Mouse (Mus musculus): Measurements from ENCODE around the gene Med18. TPM values are rescaled to one million over a fixed set of nuclear protein-coding genes. Genes with fewer than 3 reads are reported as not detected.

Gene Med18
- polyA plus RNA-seq, 1 experiment, result 0.37 TPM

DNA sequence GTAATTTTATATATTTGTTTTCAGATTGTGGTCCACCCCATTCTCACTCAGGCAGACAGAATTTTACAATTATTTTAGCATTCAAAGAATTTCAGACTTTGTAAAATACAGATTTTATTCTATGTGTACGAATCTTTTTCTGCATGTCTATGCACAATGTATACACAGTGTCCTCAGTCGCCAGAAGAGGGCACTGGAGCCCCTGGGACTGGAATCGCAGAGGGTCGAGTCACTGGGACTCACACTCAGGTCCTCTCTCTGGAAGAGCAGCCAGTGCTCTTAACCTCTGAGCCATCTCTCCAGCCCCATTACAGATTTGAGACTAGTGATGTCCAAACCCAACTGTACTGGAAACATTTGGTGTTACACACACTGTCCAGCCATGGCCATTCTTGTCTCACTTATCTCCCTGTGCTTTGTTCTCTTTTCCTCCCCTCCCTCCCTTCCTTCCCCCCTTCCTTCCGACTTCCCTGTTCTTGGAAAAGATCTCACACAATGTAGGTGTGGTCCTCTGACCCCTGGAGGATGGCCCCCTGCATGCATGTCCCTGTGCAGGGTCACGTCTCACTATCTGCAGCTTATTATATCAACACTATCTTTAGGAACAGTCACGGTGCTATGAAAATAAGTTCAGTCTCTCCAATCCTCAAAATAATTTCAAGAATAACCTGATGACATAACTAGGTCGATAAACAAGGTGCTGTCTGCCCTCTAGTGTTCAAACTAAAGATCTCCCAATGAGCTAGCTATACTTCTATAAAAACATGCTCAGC, 52.2 kb downstream of the Med18 start:
- H3K27me3 ChIP-seq (ENCODE audit: control insufficient read depth), result no peaks in the 10 kb centered on the region
- H3K9me3 ChIP-seq (ENCODE audit: control insufficient read depth, low read length), result no peaks in the 10 kb centered on the region
- peaks cover 31% of the 10 kb centered on the region for H3K4me1 ChIP-seq (ENCODE audit: control insufficient read depth)
- H3K4me3 ChIP-seq (replicated peaks), result no peak overlapping the region
- H3K36me3 ChIP-seq (ENCODE audit: control insufficient read depth), result peaks cover 45% of the 10 kb centered on the region
- TF ChIP-seq GATA1 (IDR thresholded peaks at IDR 0.05; ENCODE audit: low read length) (no peak), TAL1 (IDR thresholded peaks at IDR 0.05; ENCODE audit: low read length) (no peak)

DNA sequence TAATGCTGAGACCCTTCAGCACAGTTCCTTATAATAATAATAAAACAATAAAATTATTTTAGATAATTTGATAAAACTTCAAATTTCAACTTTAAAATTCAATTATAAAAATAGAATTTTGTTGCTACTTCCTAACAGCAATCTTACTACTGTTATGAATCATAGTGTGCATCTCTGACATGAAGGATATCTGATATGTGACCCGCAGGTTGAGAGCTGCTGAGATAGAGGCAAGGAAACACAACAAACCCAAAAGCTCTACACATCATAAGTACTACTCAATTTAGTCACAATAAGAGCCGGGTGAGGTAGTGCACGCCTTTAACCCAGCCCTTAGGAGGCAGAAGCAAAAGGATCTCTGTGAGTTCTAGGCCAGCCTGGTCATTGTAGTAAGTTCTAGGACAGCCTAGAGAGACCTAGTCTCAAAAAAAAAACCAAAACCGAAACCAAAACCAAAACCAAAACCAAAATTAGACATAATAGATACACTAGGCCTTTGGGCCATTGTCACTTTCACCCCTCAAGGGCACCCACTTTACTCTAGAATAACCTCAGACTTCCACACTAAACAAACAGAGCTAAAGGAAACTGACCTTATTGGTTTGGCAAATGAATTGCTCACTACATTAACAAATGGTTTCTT, 54.0 kb downstream of the Med18 start:
- H3K4me3 ChIP-seq (replicated peaks), result no peak overlapping the region
- peaks cover 27% of the 10 kb centered on the region for H3K4me1 ChIP-seq (ENCODE audit: control insufficient read depth)

More for the DNA sequence above, 54.0 kb downstream of the Med18 start:
- H3K9me3 ChIP-seq (ENCODE audit: control insufficient read depth, low read length), result no peaks in the 10 kb centered on the region
- H3K27me3 ChIP-seq (ENCODE audit: control insufficient read depth), result no peaks in the 10 kb centered on the region
- TF ChIP-seq TAL1 (IDR thresholded peaks at IDR 0.05; ENCODE audit: low read length) (no peak), GATA1 (IDR thresholded peaks at IDR 0.05; ENCODE audit: low read length) (no peak)
- peaks cover 44% of the 10 kb centered on the region for H3K36me3 ChIP-seq (ENCODE audit: control insufficient read depth)

Other genes with a start within 250 kb of the Med18 start
- 1.8 and 2.8 TPM in 2 replicates for gene Gmeb1, start 202.3 kb downstream of the Med18 start, polyA plus RNA-seq (2012)
- gene Taf12, start 189.5 kb downstream of the Med18 start, polyA plus RNA-seq (2012), result 4.6 and 6.2 TPM in 2 replicates
- 0.05 TPM in 1 of 2 replicates, not detected in the other for gene Rab42, start 160.5 kb downstream of the Med18 start, polyA plus RNA-seq (2012)
- gene Trnau1ap, start 134.4 kb downstream of the Med18 start, polyA plus RNA-seq (2012), result 1.7 and 2.4 TPM in 2 replicates
- 4.3 and 4.4 TPM in 2 replicates for gene Rcc1, start 110.3 kb downstream of the Med18 start, polyA plus RNA-seq (2012)
- 0.52 and 0.57 TPM in 2 replicates for gene Phactr4, start 41.4 kb downstream of the Med18 start, polyA plus RNA-seq (2012)
- gene Sesn2, start 46.6 kb upstream of the Med18 start, polyA plus RNA-seq (2012), result 1.5 and 2.4 TPM in 2 replicates
- gene Atpif1, start 69.7 kb upstream of the Med18 start, polyA plus RNA-seq (2012), result 102 and 103 TPM in 2 replicates
- gene Dnajc8, start 71.6 kb upstream of the Med18 start, polyA plus RNA-seq (2012), result 28.3 and 36.9 TPM in 2 replicates
- gene Ptafr, start 100.1 kb upstream of the Med18 start, polyA plus RNA-seq (2012), result 0.01 and 0.03 TPM in 2 replicates
- 0.38 and 0.65 TPM in 2 replicates for gene Eya3, start 175.1 kb upstream of the Med18 start, polyA plus RNA-seq (2012)